Mouse (Mus musculus): ENCODE measurements at regions not wholly inside any gene's neighbourhood (a gene's known extent, or its start where the extent isn't known, plus 50 kb on each side); places are given as distances from the start of the nearest gene placed in this dataset.
"Not testable (repeated sequence)": the region's sequence is repeated elsewhere in the genome, so short reads cannot be mapped to it uniquely, and the experiment has no call there.

GRCm38 (mm10) chr10:33715701-33716250 is 70.7 kb downstream of the Sult3a2 start:
- peak; percentile 3 for DNase-seq (ENCODE audit: low spot score)

- DNase-seq (ENCODE audit: low spot score): not testable (repeated sequence)
Measured at GRCm38 (mm10) chr10:33708656-33709055, 77.8 kb downstream of the Sult3a2 start.

- not testable (repeated sequence) for DNase-seq (ENCODE audit: low spot score)
Measured at GRCm38 (mm10) chr10:33704245-33704644, 79.7 kb upstream of the Clvs2 start.

- peak; percentile 78 for DNase-seq (ENCODE audit: low spot score)
Measured at GRCm38 (mm10) chr10:33703420-33703819, 78.9 kb upstream of the Clvs2 start.
